Mouse (Mus musculus) midbrain, postnatal 0 days (tissue): ENCODE measurements around the gene Mboat2. TPM values are rescaled to one million over a fixed set of nuclear protein-coding genes. Genes with fewer than 3 reads are reported as not detected.

ENCODE experiments used
- ATAC-seq: fragments of 200-750 bp; cut with Nextera tagmentation; 2 replicates; pipeline ENCODE4 v1.8.0; 2017; ENCODE audit warnings: moderate number of reproducible peaks, mild to moderate bottlenecking, moderate TSS enrichment, moderate library complexity; ENCODE audit not compliant: low FRiP score
- DNase-seq: peaks from one replicate; pipeline ENCODE4 v3.0.0-alpha.2; 2015; ENCODE audit warnings: low spot score
- H3K27ac ChIP-seq: fragments of 300-500 bp; sonication (generic); 2 replicates; pipeline ENCODE4 v1.5.1; 2014; ENCODE audit warnings: low read depth, mild to moderate bottlenecking, low read length, mixed read lengths
- H3K27me3 ChIP-seq: fragments of 300-500 bp; sonication (generic); 2 replicates; pipeline ENCODE4 v1.6.1; 2014; ENCODE audit warnings: low read length, control low read depth, mixed read lengths; ENCODE audit not compliant: insufficient read depth
- H3K36me3 ChIP-seq: fragments of 300-500 bp; sonication (generic); 2 replicates; pipeline ENCODE4 v1.6.1; 2014; ENCODE audit warnings: low read length, control low read depth, mixed read lengths; ENCODE audit not compliant: insufficient read depth
- H3K4me1 ChIP-seq: fragments of 300-500 bp; sonication (generic); 2 replicates; pipeline ENCODE4 v1.6.1; 2014; ENCODE audit warnings: mild to moderate bottlenecking, control low read depth, antibody characterized with exemption, low read length, mixed read lengths; ENCODE audit not compliant: insufficient read depth
- H3K4me2 ChIP-seq: fragments of 300-500 bp; sonication (generic); 2 replicates; pipeline ENCODE4 v1.6.1; 2014; ENCODE audit warnings: low read depth, mild to moderate bottlenecking, low read length, mixed read lengths; ENCODE audit not compliant: poor library complexity, severe bottlenecking
- H3K4me3 ChIP-seq: fragments of 300-500 bp; sonication (generic); 2 replicates; pipeline ENCODE4 v1.5.1; 2014; ENCODE audit warnings: low read depth, mild to moderate bottlenecking, low read length, moderate library complexity
- H3K9ac ChIP-seq: fragments of 300-500 bp; sonication (generic); replicated peaks from 2 replicates; pipeline ENCODE4 v1.6.1; 2014; ENCODE audit warnings: mild to moderate bottlenecking, low read length, moderate library complexity, mixed read lengths; ENCODE audit not compliant: poor library complexity, severe bottlenecking
- H3K9me3 ChIP-seq: fragments of 300-500 bp; sonication (generic); 2 replicates; pipeline ENCODE4 v1.6.1; 2016; ENCODE audit warnings: low read length, control low read depth
- CTCF ChIP-seq: IDR thresholded peaks from 2 replicates; pipeline ENCODE4 v1.5.1; 2016; ENCODE audit warnings: antibody characterized with exemption, mild to moderate bottlenecking
- WGBS: fragments of 180-500 bp; shearing (Covaris S2); extraction: QIAGEN DNeasy Blood & Tissue Kit; methylation state at CpG from one replicate; pipeline ENCODE4 v1.1.7; 2014; 5-methylcytosine and 5-hydroxymethylcytosine counted together
- polyA plus RNA-seq: library from polyadenylated mRNA; unstranded; fragments of >200 nt; fragmentation: Nextera tagmentation; extraction: Ambion mirVana; gene quantifications from 2 replicates; pipeline ENCODE4 v1.2.1, GENCODE M21; 2015
- total RNA-seq: library from RNA; depleted of rRNA; stranded (reverse); fragments of >200 nt; gene quantifications from 2 replicates; pipeline ENCODE4 v1.2.3, GENCODE M21; 2014; rRNA removed

The Mboat2 gene
- total RNA-seq (62.0 and 78.0 TPM in 2 replicates), polyA plus RNA-seq (69.2 and 71.5 TPM in 2 replicates)

DNA sequence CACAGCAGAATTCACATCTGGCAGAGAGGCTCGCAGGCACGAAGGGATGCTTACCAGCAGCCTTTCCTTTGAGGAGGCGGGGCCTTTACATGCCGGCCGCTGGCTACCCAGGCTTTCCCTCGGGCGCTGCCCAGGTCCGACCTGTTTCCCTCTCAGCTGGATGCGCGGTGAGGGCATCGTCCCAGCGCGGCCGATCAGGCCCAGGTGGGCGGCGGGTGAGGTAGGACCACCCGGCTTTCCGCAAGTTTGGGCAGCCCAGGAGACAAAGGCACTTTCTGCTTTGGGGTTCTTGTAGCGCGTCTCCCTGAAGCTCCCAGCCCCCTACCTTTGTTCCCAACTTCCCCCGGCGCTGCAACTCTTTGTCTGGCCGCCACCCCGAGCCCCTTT is at the start of gene Mboat2:
Gene Mboat2 (plus strand): TSS at position 114 of the 387 bp plus-strand sequence.
- peak within 1 kb of the TSS; percentile 60 for H3K4me2 ChIP-seq
- peak within 1 kb of the TSS; percentile 97 for H3K27ac ChIP-seq
- H3K36me3 ChIP-seq = no peaks in the 10 kb centered on the region
- H3K9ac ChIP-seq = peak within 1 kb of the TSS; percentile 96
- H3K4me1 ChIP-seq = peaks cover 15% of the 10 kb centered on the region; the same call in 1 of the 2 replicates
- TF ChIP-seq CTCF = no peak
- H3K4me3 ChIP-seq = peak within 1 kb of the TSS; percentile 90
- H3K9me3 ChIP-seq = no peaks in the 10 kb centered on the region
- ATAC-seq (peak; percentile 36), DNase-seq (no peak)
- no peaks in the 10 kb centered on the region for H3K27me3 ChIP-seq
- under 1% methylated on average over 24 of the region's 24 CpGs for WGBS

DNA sequence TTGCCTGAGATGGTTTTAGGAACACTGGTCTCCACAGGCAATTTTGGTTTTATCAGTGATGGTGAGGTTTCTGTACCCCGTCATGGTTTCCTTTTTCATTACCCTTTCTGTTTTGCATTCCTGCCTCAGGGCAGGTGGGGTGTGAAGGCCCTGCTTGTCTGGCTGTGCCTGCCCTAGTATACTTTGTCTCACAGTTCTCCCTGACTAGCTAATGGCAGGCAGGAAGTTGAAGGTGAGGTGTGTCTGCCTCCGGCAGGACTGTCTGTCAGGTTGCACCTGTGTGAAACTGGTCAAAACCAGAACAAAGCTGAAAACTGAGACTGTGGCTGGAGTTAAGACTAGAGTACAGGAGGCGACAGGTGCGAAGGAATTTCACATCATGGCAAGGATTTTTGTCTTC is 46.9 kb upstream of the Mboat2 start:
- Histone ChIP-seq H3K27ac (no peak overlapping the region), H3K4me1 (no peaks in the 10 kb centered on the region), H3K9me3 (no peaks in the 10 kb centered on the region), H3K4me2 (no peak overlapping the region), H3K36me3 (no peaks in the 10 kb centered on the region), H3K4me3 (no peak overlapping the region), H3K27me3 (no peaks in the 10 kb centered on the region), H3K9ac (no peak overlapping the region)
- TF ChIP-seq CTCF = no peak
- ATAC-seq (no peak), DNase-seq (no peak)
- WGBS = 84% methylated on average over 4 of the region's 4 CpGs

DNA sequence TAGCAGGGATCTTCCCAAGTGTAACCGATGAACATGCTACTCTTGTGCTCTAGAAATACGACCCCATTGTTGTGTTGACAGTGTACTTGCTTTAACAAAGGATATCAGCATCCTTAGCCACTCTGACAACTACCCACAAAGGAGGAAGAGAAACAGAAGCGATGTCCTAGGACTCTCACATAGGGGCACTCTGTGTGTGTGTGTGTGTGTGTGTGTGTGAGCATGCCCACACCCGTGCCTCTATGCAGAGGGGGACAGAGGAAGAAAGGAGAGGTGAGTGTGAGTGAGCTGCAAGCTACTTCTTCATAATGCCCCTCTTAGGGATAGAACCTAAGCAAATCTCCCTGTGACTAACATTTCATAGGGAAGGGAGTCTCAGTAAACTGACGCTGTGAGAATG is 44.8 kb upstream of the Mboat2 start:
- Histone ChIP-seq H3K4me2 (no peak overlapping the region), H3K36me3 (no peaks in the 10 kb centered on the region), H3K4me1 (no peaks in the 10 kb centered on the region), H3K4me3 (no peak overlapping the region), H3K27me3 (no peaks in the 10 kb centered on the region), H3K9ac (no peak overlapping the region), H3K27ac (no peak overlapping the region), H3K9me3 (no peaks in the 10 kb centered on the region)
- ATAC-seq (no peak), DNase-seq (no peak)
- WGBS = 65% methylated on average over 5 of the region's 5 CpGs
- no peak for TF ChIP-seq CTCF

DNA sequence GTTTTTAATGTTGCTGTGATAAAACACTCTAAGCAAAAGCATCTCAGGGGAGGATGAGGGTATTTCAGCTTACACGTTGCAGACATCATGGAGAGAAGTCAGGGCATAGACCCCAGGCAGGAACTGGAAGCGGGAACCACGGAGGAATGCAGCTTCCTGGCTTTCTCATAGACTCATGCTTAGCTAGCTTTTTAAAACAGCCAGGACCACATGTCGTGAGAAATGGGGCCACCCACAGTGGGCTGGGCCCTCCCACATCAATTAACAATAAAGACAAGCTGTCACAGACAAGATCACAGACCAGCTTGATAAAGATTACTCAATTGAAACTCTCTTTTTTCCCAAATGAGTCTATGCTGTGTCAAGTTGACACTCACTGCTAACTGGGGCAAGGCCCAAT is 44.4 kb upstream of the Mboat2 start:
- H3K36me3 ChIP-seq = no peaks in the 10 kb centered on the region
- no peak for ATAC-seq

DNA sequence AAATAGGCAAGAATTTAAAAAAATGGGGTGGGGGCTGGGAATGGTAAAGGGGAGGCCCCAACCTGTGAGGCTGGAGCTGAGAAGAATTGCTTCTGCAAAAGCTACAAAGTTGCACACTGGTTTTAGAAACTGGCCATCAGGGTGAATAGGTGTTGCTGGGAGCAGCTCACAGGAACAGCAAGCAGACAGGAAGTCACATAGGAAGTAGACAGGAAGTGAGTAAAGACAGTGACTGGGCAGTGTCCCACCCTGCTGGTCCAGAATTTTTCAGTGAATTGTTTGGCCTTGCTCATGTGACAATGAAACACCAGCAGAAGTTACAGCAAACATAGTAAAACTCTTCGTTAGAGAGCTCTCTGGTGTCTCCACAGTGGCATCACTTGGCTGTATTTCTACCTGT is 41.0 kb upstream of the Mboat2 start:
- no peak for TF ChIP-seq CTCF
- ATAC-seq = no peak
- H3K4me3 ChIP-seq = no peak overlapping the region
- no peak overlapping the region for H3K27ac ChIP-seq
- no peaks in the 10 kb centered on the region for H3K27me3 ChIP-seq
- H3K9ac ChIP-seq = no peak overlapping the region
- H3K4me1 ChIP-seq = no peaks in the 10 kb centered on the region
- 80% methylated on average over 1 of the region's 1 CpGs for WGBS
- H3K36me3 ChIP-seq = no peaks in the 10 kb centered on the region
- no peak overlapping the region for H3K4me2 ChIP-seq
- no peaks in the 10 kb centered on the region for H3K9me3 ChIP-seq
- DNase-seq = no peak

More for the DNA sequence above, 44.4 kb upstream of the Mboat2 start:
- Histone ChIP-seq H3K9me3 (no peaks in the 10 kb centered on the region), H3K4me1 (no peaks in the 10 kb centered on the region), H3K9ac (no peak overlapping the region), H3K4me3 (no peak overlapping the region), H3K27me3 (no peaks in the 10 kb centered on the region), H3K27ac (no peak overlapping the region), H3K4me2 (no peak overlapping the region)
- TF ChIP-seq CTCF = no peak
- WGBS = 23% methylated on average over 4 of the region's 4 CpGs
- DNase-seq = no peak

DNA sequence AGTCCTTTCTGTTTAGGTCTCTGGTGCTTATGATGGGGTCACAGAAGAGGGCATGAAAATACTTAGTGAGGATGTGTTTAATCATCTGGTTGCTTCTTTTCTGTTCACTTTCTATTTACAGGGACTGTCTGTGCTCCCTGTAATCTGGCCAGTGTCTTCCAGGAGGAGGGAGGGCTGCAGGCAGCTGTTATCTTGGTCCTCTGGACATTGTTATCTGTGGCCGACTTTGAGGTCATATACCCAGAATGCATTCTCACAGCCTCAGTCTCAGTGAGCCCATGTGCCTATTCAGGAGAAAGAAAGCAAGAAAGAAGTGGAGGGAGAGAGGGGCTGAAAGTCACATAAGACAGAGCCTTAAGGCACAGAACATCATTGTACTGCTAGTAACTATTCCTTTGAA is 19.4 kb upstream of the Mboat2 start:
- Histone ChIP-seq H3K27ac (no peak overlapping the region), H3K4me2 (no peak overlapping the region), H3K4me3 (no peak overlapping the region), H3K4me1 (no peaks in the 10 kb centered on the region), H3K27me3 (no peaks in the 10 kb centered on the region), H3K36me3 (no peaks in the 10 kb centered on the region), H3K9me3 (no peaks in the 10 kb centered on the region), H3K9ac (no peak overlapping the region)
- ATAC-seq (no peak), DNase-seq (no peak)
- 64% methylated on average over 1 of the region's 1 CpGs for WGBS
- TF ChIP-seq CTCF = no peak
